Mouse (Mus musculus): ENCODE measurements around the gene Ptbp2. TPM values are rescaled to one million over a fixed set of nuclear protein-coding genes. Genes with fewer than 3 reads are reported as not detected.

Gene Ptbp2
- polyA plus RNA-seq (2015; fragmentation: Nextera tagmentation; extraction: Ambion mirVana): 42.9 and 44.4 TPM in 2 replicates

DNA sequence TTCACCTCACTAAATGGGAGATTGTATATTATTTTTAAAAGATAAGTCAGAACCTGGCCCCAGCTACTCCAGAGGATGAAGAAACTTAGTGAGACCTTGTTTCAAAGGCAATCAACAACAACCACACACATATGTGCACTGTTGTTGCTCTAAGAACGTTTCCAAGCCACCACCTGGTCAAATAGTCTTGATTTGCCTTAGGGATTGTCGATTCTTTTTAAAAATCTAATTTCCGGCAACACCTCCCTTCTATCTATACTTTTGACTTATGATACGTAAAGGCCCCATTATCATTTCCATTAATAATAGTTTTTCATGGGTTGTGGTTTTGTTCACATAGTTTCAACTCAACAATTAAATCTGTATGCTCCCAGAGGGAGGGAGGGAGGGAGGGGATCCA is at the start of gene Ptbp2:
Ptbp2 (minus strand) TSS at position 101 of the 400 bp plus-strand sequence.
- Histone ChIP-seq H3K36me3 (no peaks in the 10 kb centered on the region), H3K27ac (peak within 1 kb of the TSS; percentile 98), H3K27me3 (no peaks in the 10 kb centered on the region), H3K4me3 (peak within 1 kb of the TSS; percentile 95), H3K9ac (peak within 1 kb of the TSS; percentile 99), H3K9me3 (replicated peaks) (no peaks in the 10 kb centered on the region), H3K4me1 (replicated peaks) (peaks cover 15% of the 10 kb centered on the region), H3K4me2 (peak within 1 kb of the TSS; percentile 69)
- ATAC-seq (replicated peaks; ENCODE audit: insufficient number of reproducible peaks, insufficient read depth, low FRiP score, low read depth): no peak
- WGBS: 80% methylated on average over 4 of the region's 4 CpGs

DNA sequence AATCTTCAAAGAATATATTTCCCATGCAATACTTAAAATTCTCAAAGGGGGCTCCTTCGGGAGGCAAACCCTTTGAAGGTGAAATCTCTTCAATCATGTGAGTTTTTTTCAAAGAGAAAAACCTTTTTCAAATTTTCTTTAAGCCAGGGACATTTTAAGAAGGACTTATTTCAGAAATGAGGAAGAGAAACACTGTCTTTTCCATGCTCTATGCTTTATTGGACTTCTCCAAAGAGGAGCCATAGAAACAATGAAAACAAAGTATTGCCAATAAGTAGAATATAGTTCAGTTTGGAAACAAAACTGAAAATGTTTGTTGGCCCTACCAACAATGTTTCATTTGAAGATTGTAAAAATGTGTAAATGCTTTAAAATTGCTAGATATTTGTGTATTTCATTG is 30.4 kb upstream of the Ptbp2 start:
- Histone ChIP-seq H3K4me2 (no peak overlapping the region), H3K27me3 (no peaks in the 10 kb centered on the region), H3K27ac (no peak overlapping the region), H3K9me3 (replicated peaks) (no peaks in the 10 kb centered on the region), H3K4me3 (no peak overlapping the region), H3K9ac (no peak overlapping the region), H3K36me3 (no peaks in the 10 kb centered on the region), H3K4me1 (replicated peaks) (no peaks in the 10 kb centered on the region)
- 71% methylated on average over 1 of the region's 1 CpGs for WGBS
- ATAC-seq (replicated peaks; ENCODE audit: insufficient number of reproducible peaks, insufficient read depth, low FRiP score, low read depth): no peak

DNA sequence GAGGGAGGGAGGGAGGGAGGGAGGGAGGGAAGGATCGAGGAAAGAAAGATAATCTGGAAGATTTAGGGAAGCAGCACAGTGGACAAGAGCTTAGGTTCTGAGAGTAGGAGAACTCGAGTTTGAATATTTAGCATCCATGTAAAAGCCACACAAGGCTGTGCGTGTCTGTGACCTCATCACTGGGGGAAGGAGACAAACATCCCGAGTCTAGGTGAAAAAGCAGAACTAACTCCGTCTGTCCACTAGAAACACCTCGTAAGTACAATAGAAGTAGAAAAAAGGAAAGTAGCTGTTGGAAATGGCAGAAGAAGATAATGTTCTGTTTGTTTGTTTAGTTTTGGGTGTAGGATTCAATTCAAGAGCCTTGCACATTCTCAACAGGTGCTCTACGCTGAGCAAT is 21.9 kb upstream of the Ptbp2 start:
- Histone ChIP-seq H3K27ac (no peak overlapping the region), H3K4me3 (no peak overlapping the region), H3K9ac (no peak overlapping the region), H3K4me2 (no peak overlapping the region), H3K4me1 (replicated peaks) (no peaks in the 10 kb centered on the region), H3K9me3 (replicated peaks) (no peaks in the 10 kb centered on the region), H3K27me3 (no peaks in the 10 kb centered on the region), H3K36me3 (no peaks in the 10 kb centered on the region)
- ATAC-seq (replicated peaks; ENCODE audit: insufficient number of reproducible peaks, insufficient read depth, low FRiP score, low read depth): no peak
- WGBS: 69% methylated on average over 7 of the region's 7 CpGs

DNA sequence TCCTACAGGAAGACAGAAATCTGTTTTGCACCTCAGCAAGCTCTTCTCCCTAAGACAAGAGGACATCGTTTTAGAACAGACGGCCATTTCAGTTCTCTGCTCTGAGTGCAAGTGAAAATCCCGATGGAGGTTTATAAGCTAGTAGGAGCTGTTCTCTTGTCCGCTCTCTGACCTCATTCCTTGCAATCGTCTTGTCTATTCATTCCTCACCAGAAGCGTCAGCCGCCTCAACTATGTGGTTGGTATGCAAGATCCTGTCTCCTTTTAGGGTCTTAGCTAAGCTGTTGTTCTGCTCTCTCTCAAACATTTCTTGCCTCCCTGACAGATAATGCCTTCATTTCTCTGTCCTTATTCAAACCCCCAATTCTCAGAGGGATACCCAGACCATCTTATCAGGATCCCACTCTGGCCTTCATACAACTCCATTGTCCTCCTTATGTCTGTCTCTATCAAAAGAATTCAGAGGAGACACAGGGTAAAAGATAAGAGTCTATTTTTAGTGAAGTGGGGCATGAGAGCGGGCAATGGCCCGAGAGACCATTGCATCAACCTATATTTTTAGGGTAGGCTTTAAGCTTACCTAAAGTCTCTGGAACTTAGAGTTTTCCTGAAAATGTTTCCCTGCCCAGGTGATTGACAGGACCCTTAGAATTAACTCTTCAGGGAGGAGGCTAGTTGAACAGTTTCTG is 10.6 kb upstream of the Ptbp2 start:
- Histone ChIP-seq H3K9me3 (replicated peaks) (no peaks in the 10 kb centered on the region), H3K4me2 (peak overlapping the region; percentile 28), H3K4me1 (replicated peaks) (peaks cover 12% of the 10 kb centered on the region), H3K27ac (peak overlapping the region; percentile 70), H3K27me3 (no peaks in the 10 kb centered on the region), H3K36me3 (no peaks in the 10 kb centered on the region), H3K4me3 (no peak overlapping the region), H3K9ac (no peak overlapping the region)
- WGBS: 33% methylated on average over 9 of the region's 9 CpGs
- peak; percentile 56; the same call in 1 of the 2 replicates for ATAC-seq (replicated peaks; ENCODE audit: insufficient number of reproducible peaks, insufficient read depth, low FRiP score, low read depth)

DNA sequence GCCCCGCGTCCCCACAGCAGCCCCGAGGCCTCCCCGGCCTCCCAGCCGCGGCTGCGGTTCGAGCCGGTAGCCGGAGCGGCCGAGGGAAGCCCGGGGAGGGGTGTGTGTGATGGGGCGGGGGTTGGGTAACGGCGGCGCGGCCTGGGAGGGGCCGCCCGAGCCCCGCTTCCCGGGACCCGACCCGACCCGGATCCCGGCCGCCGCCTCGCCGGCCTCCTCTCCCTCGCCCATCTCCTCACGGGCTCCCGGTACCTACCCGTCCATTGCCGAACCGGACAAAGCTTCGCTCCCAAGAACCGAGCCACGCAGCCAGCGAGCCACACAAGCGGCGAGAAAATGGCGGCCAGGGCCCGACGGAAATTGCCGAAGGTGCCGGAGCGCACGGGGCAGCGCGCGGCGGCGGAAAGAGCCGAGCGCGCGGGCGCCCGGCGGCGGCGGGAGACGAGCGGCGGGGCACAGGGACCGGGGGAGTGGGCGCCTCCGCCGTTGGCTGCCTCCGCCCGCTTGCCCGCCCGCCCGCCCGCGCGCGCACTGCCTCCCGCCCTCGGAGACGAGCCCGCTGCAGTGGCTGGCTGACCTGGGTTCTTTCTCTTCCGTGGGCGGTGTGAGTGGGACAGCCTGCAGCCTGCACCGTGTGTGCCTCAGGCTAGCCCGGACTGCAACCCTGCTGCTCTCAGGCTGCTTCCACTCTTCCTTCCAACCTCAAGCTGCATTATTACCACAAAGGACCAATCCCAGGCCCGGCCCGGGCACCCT is 1.1 kb downstream of the Ptbp2 start:
- Histone ChIP-seq H3K4me1 (replicated peaks) (peaks cover 27% of the 10 kb centered on the region), H3K4me2 (peak overlapping the region; percentile 69), H3K9ac (peak overlapping the region; percentile 99), H3K27ac (peak overlapping the region; percentile 98), H3K36me3 (no peaks in the 10 kb centered on the region), H3K4me3 (peak overlapping the region; percentile 95), H3K27me3 (no peaks in the 10 kb centered on the region), H3K9me3 (replicated peaks) (no peaks in the 10 kb centered on the region)
- ATAC-seq (replicated peaks; ENCODE audit: insufficient number of reproducible peaks, insufficient read depth, low FRiP score, low read depth): peak; percentile 91
- under 1% methylated on average over 87 of the region's 89 CpGs for WGBS

DNA sequence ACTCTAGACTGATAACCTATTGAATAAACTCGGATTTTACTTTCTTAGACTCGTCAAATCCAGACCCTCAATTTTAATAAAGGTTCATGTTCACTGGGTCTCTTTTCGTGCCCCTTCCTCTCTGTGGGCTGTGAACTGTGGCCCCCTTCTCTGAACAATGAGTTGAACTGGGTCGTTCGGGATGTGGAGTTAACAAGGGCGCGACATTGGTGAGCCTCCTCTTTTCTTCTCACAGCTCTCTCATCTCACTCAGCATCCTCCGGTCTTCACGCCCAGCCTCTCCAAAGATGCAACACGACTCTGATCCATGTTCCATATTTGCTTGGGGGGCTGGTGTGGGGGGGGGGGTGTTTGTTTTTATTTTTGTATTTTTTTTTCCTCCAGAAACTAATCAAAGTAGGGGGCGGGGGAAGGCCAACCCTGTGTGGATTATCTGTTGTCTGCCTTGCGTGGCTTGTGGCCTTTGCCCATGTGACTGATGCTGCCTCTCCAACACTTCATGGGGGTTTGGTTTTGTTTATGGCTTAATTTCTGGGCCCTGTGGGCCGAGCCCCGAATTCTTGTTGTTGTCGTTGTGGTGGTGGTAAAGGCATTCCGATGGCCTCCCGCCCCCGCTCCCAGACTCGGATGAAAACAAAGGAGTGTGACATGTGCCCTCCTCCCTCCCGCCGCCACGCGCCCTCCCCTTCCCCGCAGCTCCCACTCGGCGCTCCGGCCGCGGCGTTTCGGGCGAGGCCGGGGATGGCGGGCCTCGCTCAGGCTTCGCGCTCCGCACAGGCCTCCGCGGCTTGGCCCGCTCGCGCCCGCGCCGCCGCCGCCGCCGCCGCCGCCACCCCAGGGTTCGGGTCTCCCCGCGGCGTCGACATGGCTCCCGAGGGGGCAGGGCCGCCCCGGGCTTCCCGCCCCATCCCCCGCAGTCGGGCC is 2.0 kb downstream of the Ptbp2 start:
- Histone ChIP-seq H3K4me3 (peak overlapping the region; percentile 95), H3K4me1 (replicated peaks) (peaks cover 28% of the 10 kb centered on the region), H3K27me3 (no peaks in the 10 kb centered on the region), H3K27ac (peak overlapping the region; percentile 98), H3K36me3 (no peaks in the 10 kb centered on the region), H3K9ac (peak overlapping the region; percentile 99), H3K9me3 (replicated peaks) (no peaks in the 10 kb centered on the region), H3K4me2 (peak overlapping the region; percentile 69)
- ATAC-seq (replicated peaks; ENCODE audit: insufficient number of reproducible peaks, insufficient read depth, low FRiP score, low read depth): peak; percentile 40
- under 1% methylated on average over 52 of the region's 63 CpGs for WGBS

DNA sequence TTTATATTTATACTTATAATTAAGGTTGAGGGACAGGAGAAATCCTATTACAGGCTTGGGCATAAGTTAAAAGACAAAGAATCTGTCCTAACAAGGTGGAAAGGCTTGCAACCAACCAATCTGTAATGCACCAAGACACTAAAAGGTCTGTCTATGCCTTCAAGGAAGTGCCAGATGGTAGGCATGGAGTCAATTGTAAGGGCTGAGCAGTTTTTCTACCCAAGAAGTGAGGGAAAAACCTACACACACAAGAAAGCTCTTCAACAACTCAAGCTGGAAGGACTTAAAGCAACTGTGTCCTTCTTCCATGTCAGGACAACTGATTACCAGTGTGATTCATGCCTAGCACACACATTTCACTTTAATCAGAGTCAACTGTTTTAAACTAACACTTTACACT is 3.4 kb downstream of the Ptbp2 start:
- no peaks in the 10 kb centered on the region for H3K36me3 ChIP-seq
- H3K9me3 ChIP-seq (replicated peaks): no peaks in the 10 kb centered on the region
- peaks cover 31% of the 10 kb centered on the region for H3K4me1 ChIP-seq (replicated peaks)
- 0 out of 2 replicates have a peak overlapping the region, but pooled peaks have one; percentile 6 for H3K4me3 ChIP-seq
- no peak for ATAC-seq (replicated peaks; ENCODE audit: insufficient number of reproducible peaks, insufficient read depth, low FRiP score, low read depth)
- no peak overlapping the region for H3K9ac ChIP-seq
- H3K27me3 ChIP-seq: no peaks in the 10 kb centered on the region
- H3K27ac ChIP-seq: no peak overlapping the region
- peak overlapping the region; percentile 40 for H3K4me2 ChIP-seq

DNA sequence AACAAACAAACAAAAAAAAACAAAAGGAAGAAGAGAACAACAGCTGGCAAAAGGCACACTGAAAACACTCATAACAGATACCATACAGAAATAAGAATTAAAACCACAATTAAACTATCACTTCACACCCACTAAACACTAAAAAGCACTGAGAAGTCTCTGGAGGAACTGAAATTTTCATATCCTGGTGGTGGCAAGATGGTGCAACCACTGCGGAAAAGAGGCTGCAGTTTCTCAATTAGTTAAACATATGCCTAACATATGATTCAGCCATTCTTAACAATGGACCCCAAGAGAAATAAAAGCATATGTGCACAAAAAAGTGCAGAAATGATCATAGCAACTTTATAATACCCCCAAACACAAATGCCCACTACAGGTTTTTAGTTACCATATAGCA is 5.0 kb downstream of the Ptbp2 start:
- no peaks in the 10 kb centered on the region for H3K36me3 ChIP-seq
- 84% methylated on average over 1 of the region's 1 CpGs for WGBS
- no peak overlapping the region for H3K4me3 ChIP-seq
- H3K27me3 ChIP-seq: no peaks in the 10 kb centered on the region
- ATAC-seq (replicated peaks; ENCODE audit: insufficient number of reproducible peaks, insufficient read depth, low FRiP score, low read depth): no peak
- H3K9ac ChIP-seq: no peak overlapping the region
- H3K4me1 ChIP-seq (replicated peaks): peaks cover 30% of the 10 kb centered on the region
- no peaks in the 10 kb centered on the region for H3K9me3 ChIP-seq (replicated peaks)
- no peak overlapping the region for H3K27ac ChIP-seq
- no peak overlapping the region for H3K4me2 ChIP-seq

DNA sequence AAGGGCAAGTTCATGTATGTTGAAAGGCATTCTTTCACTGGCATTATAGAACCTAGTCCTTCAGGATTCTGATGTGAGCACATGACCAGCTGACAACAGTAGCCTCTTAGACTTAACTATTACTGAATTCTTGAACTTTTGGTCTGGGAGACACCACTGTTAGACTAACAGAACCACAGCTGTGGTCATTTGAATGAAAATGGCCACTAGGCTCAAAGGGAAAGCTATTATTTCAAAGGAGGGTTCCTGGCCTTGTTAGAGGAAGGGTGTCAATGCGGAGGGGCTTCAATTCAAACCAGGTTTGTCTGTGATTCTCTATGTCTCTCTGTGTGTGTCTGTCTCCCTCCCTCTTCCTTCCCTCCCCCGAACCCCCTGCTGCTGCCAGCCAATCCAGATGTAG is 5.8 kb downstream of the Ptbp2 start:
- Histone ChIP-seq H3K9me3 (replicated peaks) (no peaks in the 10 kb centered on the region), H3K27ac (no peak overlapping the region; the same call in 1 of the 2 replicates), H3K4me1 (replicated peaks) (peaks cover 27% of the 10 kb centered on the region), H3K4me2 (no peak overlapping the region), H3K4me3 (no peak overlapping the region), H3K36me3 (no peaks in the 10 kb centered on the region), H3K27me3 (no peaks in the 10 kb centered on the region), H3K9ac (no peak overlapping the region)
- WGBS: 91% methylated on average over 2 of the region's 2 CpGs
- no peak for ATAC-seq (replicated peaks; ENCODE audit: insufficient number of reproducible peaks, insufficient read depth, low FRiP score, low read depth)

DNA sequence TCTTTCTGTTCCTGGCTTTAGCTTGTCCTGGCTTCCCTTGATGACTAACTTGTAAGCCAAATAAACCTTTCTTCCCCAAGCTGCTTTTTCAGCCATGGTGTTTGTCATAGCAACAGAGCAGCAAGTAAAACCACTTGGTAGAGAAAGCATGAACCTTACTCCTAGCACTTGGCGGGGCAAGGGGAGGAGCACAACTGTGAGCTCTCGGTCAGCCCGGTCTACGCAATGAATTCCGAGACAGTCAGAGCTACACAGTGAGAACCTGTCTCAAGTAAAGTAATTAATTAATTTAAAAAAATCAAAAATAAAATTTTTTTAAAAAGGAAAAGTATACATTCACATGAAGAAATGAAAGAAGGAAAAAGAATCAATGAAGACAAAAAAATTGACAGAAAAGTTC is 8.1 kb downstream of the Ptbp2 start:
- Histone ChIP-seq H3K4me1 (replicated peaks) (peaks cover 26% of the 10 kb centered on the region), H3K27ac (no peak overlapping the region), H3K27me3 (no peaks in the 10 kb centered on the region), H3K4me3 (no peak overlapping the region), H3K4me2 (no peak overlapping the region), H3K36me3 (no peaks in the 10 kb centered on the region), H3K9ac (no peak overlapping the region), H3K9me3 (replicated peaks) (no peaks in the 10 kb centered on the region)
- 86% methylated on average over 5 of the region's 5 CpGs for WGBS
- ATAC-seq (replicated peaks; ENCODE audit: insufficient number of reproducible peaks, insufficient read depth, low FRiP score, low read depth): no peak

DNA sequence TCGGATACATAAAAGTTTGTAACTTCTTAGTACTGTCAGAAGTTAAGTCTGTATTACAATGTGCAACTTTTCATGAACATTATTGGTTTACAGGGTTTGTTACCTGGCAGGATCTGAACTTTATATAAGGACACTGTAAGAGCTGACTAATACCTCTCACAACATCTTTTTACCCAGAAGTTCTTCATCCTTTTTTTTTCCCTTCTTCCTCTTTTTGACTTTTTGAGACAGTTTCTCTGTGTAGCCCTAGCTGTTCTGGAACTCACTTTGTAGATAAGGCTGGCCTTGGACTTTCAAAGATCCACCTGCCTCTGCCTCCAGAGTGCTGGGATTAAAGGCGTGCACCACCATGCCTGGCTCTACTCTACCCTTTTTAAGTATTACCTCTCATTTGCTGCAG is 11.5 kb downstream of the Ptbp2 start:
- ATAC-seq (replicated peaks; ENCODE audit: insufficient number of reproducible peaks, insufficient read depth, low FRiP score, low read depth): no peak
- Histone ChIP-seq H3K9me3 (replicated peaks) (no peaks in the 10 kb centered on the region), H3K4me1 (replicated peaks) (peaks cover 5% of the 10 kb centered on the region; the same call in 1 of the 2 replicates), H3K27me3 (no peaks in the 10 kb centered on the region), H3K27ac (no peak overlapping the region), H3K9ac (no peak overlapping the region), H3K36me3 (peaks cover 7% of the 10 kb centered on the region; the same call in 1 of the 2 replicates), H3K4me3 (no peak overlapping the region), H3K4me2 (no peak overlapping the region)
- WGBS: 77% methylated on average over 2 of the region's 2 CpGs
